Mouse (Mus musculus) gastrocnemius, adult 2 months (tissue): ENCODE measurements at regions not wholly inside any gene's neighbourhood (a gene's known extent, or its start where the extent isn't known, plus 50 kb on each side); places are given as distances from the start of the nearest gene placed in this dataset.
"Not testable (repeated sequence)": the region's sequence is repeated elsewhere in the genome, so short reads cannot be mapped to it uniquely, and the experiment has no call there.

Source experiments
- DNase-seq: peaks from one replicate; pipeline ENCODE4 v3.0.0; 2022
- H3K27ac ChIP-seq: fragments of 200-600 bp; 2 replicates; pipeline ENCODE4 v1.8.1; 2022; ENCODE audit warnings: mild to moderate bottlenecking
- H3K4me3 ChIP-seq: fragments of 200-600 bp; 2 replicates; pipeline ENCODE4 v1.8.1; 2022; ENCODE audit warnings: mild to moderate bottlenecking, moderate library complexity
- CTCF ChIP-seq: fragments of 200-600 bp; IDR thresholded peaks from 2 replicates; pipeline ENCODE4 v1.8.1; 2022; ENCODE audit warnings: antibody characterized with exemption, mild to moderate bottlenecking, moderate library complexity
- intact Hi-C: fragments of 180-260 bp; cut with DNase I; formaldehyde crosslinking; loops from one replicate; pipeline ENCODE4 v1.15.1; 2025

DNA sequence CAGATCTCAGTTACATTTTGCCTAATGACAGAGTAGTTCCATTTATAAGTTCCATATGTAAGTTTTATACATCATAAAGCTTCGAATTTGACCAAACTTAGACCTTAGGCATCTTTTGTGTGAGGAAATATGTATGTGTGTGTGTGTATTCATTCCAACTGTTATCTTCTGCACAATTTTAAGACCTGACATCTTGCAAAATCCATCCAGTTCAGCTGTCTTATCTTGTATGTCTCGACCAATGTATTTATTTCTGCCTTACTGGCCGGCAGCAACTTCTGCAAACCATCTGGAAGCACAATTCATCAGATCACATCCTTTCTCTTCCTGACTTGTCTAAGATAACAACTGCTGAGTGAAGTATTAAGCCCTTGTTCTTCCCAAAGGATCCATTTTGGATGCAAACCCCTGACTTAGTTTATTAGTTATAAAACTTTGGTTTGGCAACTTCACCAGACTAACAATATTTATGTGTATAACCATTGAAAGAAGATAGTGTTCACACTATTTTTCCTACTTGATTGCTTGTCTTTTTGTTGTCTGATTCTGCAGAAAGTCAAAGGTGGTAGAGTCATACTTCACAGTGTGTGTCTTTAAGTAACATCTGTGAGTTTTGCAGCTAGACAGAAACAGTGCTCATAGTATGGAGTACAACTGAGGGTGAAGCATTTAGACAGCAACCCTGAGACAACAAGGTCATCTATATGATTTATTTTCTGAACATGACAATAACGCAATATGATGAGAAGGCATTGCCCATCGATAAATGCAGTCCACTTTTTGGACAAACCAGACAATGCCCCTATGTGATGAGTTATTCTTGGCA is 622.0 kb upstream of the Marcks start:
- TF ChIP-seq CTCF, result no peak
- Histone ChIP-seq H3K27ac (no peak overlapping the region), H3K4me3 (no peak overlapping the region)
- intact Hi-C loops, result no loop called here
- no peak for DNase-seq

DNA sequence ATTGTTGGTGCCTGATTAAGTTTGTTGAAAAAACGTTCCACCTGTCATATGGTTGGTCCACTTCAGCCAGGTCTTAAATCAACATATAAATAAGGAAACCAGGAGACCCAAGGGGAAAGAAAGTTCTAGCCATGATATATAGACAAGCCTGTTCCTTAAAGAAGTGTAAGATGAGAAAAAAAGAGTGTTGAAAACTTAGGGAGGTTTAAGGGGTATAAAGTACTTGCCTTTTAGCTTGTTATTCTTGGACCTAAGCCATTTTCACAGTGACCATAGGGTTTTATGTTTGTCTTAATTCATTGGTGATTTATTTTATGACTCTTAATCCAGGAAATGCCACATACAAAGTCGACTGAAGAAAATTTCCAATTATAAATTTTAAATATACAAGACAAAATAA is 602.9 kb upstream of the Marcks start:
- no peak for TF ChIP-seq CTCF
- Histone ChIP-seq H3K4me3 (no peak overlapping the region), H3K27ac (no peak overlapping the region)
- intact Hi-C loops, result no loop called here
- no peak for DNase-seq

DNA sequence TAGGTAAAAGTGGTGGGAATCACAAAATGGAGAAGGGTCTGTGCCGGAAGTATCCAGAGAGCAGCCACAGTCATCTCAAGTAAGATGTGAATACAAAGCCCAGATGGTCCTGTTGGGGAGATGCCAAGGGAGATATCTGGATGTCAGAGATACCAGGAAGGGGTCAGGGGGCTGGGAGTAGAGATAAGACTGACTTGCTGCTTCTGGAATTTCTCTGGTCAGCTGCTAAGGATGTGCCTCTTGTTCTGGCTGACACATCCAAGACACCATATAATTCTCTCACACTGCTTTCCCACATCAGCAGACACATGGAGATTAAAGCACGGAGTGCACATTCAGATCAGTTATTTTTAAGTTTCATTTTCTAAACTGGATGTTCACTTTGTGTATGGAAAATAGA is 600.3 kb upstream of the Marcks start:
- Histone ChIP-seq H3K27ac (no peak overlapping the region), H3K4me3 (no peak overlapping the region)
- TF ChIP-seq CTCF, result no peak
- intact Hi-C loops, result no loop called here
- DNase-seq, result no peak

DNA sequence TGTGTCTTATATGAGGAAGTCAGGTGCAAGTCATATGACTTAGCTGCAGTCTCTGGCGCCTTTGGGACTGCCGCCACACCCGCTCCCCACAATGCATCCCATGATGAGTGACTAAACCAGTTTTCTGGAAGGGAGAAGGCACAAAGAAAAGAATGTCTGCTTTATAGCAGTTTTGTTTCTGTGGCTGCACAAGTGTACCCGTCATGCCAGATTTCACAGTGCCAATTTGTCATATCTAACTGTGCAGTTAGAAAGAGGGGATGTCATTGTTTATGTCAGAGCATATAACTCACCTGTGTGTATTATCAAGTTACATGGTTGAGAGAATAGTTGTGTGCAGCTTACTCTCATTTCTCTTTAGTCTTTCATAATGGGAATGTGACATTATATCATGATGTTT is 586.9 kb upstream of the Marcks start:
- no peak for TF ChIP-seq CTCF
- Histone ChIP-seq H3K27ac (no peak overlapping the region), H3K4me3 (no peak overlapping the region)
- DNase-seq, result no peak
- intact Hi-C loops, result no loop called here

DNA sequence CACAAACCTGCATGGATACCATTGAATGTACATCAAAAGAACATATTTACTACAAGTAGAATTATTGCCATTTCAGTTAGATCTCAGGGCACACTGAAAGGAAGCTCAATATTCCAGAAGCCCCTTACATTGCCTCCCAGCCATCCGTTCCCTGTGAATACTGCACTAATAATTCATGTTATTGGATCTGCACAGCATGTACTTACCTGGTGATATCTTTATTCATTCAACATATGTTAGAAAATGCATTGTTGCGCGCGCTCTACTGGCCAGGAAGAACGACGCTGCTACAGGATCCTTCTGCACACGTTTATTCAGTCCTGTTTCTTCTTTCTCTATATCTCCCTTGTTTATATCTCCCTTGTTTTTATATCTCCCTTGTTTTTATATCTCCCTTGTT is 586.3 kb upstream of the Marcks start:
- intact Hi-C loops, DNase-seq, H3K27ac ChIP-seq, H3K4me3 ChIP-seq: not testable (repeated sequence)

DNA sequence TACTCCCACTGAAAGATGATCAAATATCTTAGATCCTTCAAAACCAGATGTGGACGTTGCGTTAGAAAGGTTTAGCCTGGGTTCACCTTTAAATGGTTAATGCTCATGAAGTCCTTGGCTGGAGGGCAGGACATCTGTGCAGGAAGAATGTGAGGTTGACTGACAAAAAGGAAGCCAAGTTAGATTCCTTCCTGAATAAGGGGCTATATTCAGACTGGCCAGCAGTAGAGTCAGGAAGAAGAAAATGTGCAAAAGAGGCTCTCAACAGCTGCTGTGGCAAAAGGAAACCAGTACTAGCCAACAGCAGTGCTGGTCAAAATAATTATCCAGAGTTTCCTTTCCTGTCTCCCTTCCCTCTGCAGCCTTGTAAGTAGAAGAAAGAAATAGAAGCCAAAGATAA is 582.0 kb upstream of the Marcks start:
- Histone ChIP-seq H3K27ac (peak overlapping the region; percentile 43), H3K4me3 (no peak overlapping the region)
- no peak for DNase-seq
- intact Hi-C loops, result no loop called here
- TF ChIP-seq CTCF, result no peak

DNA sequence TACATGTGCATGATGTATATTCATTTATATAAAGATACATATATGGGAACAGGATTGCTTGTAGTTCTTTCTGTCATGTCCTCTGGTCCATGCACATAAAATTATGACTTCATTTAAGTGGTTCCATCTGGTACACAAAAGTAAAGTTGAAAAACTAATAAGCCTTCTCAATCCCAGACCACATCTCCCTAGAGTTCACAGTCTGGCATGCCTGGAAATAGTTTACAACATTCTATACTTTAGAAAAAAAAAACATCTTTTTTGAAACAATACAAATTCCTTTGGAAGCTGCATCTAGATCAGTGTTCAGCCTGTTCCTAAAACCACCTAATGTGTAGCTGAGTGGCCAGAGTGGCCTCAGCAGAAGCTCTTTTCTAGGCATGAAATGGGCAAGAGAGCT is 578.2 kb upstream of the Marcks start:
- intact Hi-C loops, result no loop called here
- no peak for TF ChIP-seq CTCF
- H3K4me3 ChIP-seq, result no peak overlapping the region
- no peak for DNase-seq
- no peak overlapping the region for H3K27ac ChIP-seq

DNA sequence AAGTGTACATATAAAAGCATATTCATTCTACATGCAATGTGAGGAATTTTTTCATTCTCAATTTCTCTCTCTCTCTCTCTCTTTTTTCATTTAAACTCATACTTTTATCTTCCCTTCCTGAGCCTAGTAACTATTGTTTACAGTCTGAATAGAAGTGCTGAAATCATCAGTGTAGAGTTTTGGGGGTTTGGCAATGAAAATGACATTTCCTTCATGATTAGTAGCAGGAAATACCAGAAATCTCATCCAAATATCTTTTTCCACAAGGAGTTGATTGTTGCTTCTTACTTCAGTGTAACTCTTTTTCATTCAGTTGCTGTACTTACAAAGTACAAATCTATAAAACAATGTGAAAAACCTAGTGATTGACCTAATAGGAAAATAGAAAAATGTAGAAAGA is 572.7 kb upstream of the Marcks start:
- Histone ChIP-seq H3K27ac (no peak overlapping the region), H3K4me3 (no peak overlapping the region)
- intact Hi-C loops, result no loop called here
- no peak for TF ChIP-seq CTCF
- no peak for DNase-seq

DNA sequence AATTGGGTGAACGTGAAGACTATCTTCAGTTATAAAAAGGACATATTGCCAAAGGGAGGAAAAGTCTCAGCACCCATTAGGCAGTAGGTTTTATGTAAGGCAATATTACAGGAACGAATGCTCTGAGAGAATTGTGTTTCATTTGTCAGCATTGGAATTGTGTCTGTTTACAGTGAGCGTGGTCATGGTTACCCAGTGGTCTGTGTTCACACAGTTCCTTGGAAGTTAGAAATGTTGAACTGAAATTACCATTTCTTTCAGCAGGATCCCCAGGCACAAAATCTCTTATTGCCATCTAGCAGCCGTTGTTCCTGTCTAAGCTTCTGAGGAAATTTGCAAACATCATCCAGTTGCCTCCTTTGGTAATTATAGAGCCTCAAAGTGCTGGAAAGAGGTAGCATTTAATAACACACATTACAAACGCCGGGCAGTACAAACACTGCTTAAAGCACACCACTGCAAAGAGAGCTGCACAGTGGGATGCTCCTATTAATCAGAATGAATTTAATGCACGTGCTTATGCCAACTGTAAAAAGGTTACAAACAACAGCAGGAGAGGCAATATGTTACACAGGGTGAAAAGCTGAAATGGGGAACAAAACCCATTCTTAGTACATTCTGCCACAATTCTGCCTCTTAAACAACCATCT is 555.4 kb upstream of the Marcks start:
- Histone ChIP-seq H3K4me3 (no peak overlapping the region), H3K27ac (no peak overlapping the region)
- no peak for TF ChIP-seq CTCF
- DNase-seq, result no peak
- intact Hi-C loops, result no loop called here

DNA sequence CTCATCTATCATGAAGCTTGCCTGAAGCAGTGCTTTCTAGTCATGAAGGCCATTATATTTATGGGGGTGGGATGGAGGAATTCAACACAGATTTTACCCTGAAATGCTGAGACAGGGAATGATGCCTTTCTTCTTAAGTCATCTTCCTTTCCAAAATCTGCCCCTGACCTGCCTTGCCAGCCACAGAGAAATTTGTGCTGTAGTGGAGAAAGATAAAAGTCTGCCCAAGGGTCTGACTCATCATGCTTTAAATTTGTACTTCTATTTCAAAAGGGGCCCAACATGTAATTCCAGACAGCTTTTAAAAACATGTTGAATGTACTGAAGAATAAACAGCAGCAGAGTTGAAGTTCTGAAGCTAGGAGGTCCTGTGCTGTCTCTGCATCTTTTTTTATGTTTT is 554.1 kb upstream of the Marcks start:
- Histone ChIP-seq H3K27ac (no peak overlapping the region), H3K4me3 (no peak overlapping the region)
- no peak for DNase-seq
- intact Hi-C loops, result no loop called here
- no peak for TF ChIP-seq CTCF

DNA sequence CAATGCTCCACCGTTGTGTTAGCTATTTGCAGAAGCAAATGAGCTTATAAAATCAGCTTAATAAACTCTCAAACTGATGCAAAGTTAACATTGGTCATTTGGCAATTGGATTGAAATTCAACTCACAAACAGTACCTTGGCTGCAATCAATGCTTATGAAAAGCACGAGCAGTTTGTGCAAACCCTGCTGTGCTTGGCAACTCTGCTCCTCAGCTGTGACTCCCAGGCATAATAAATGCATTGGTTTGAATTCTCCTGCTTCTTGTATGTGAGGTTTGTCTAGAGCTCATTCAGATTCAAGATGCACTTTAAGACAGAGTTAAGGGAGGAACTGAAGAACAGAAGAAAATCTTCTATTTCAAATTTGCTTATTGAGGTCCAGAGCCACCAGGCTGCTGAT is 553.2 kb upstream of the Marcks start:
- Histone ChIP-seq H3K4me3 (no peak overlapping the region), H3K27ac (no peak overlapping the region)
- no peak for TF ChIP-seq CTCF
- intact Hi-C loops, result no loop called here
- no peak for DNase-seq

DNA sequence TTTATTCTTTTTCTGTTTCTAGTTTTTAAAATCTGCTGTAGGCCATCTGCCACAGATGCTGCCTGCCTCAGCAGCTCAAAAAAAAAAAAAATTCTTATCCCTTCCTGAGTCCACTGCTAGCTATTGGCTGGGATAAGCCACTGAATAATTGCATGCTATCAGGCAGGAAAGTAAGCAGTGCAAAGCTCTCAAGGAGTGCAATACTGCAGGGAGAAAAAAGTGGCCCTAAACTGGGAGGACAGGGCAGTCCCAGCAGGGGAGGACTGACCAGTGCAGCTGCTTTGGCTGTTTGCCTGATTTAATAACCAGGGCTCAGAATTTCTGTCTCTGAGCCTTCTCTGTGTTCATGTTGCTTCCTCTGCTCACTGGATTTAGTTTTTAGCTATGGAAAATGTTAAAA is 544.4 kb upstream of the Marcks start:
- Histone ChIP-seq H3K27ac (peak overlapping the region; percentile 3; the same call in 1 of the 2 replicates), H3K4me3 (no peak overlapping the region)
- DNase-seq, result peak; percentile 31
- no peak for TF ChIP-seq CTCF
- intact Hi-C loops, result no loop called here

DNA sequence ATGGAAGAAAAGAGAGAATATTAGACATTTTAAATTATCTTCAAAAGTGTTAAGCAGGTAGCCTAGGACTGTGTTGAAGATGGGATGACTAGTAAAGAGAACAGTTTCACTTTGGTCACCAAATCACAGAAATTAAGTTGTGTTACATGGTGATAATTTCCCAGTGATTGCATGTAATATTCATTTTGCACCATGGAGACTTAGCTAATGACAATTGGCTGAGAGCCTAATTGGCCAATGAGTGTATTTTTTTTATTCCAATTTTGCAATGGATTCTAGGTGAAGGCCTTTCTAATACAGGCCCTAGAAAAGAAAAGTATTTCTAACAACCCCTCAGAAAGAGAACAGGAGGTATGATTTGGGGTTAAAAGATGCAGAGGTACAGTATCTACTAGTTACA is 541.9 kb upstream of the Marcks start:
- no peak for TF ChIP-seq CTCF
- intact Hi-C loops, result no loop called here
- no peak for DNase-seq
- H3K27ac ChIP-seq, result no peak overlapping the region
- no peak overlapping the region for H3K4me3 ChIP-seq

DNA sequence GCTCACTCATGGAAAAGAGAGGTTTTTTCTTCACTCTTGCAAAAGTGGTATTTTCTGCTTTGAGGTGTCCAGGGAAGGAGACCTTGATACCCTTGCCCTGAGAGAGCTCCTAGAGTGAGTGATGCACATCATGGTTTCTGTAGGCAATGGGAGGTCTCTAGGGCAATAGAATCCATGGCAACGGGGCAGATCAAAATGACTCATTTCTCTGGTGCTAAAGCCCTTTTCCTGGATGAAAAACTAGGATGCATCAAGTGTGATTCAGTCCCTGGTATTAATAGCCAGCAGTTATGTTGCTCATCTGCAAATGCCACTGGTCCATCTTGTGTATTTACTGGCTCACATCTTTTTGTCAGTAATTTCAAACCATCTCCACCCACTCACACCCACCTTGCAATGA is 539.1 kb upstream of the Marcks start:
- intact Hi-C loops, result no loop called here
- H3K27ac ChIP-seq, result no peak overlapping the region
- no peak for DNase-seq
- H3K4me3 ChIP-seq, result no peak overlapping the region
- no peak for TF ChIP-seq CTCF
